ENCODE assay signal across 17 mouse cellular contexts in the genomic region with DNA sequence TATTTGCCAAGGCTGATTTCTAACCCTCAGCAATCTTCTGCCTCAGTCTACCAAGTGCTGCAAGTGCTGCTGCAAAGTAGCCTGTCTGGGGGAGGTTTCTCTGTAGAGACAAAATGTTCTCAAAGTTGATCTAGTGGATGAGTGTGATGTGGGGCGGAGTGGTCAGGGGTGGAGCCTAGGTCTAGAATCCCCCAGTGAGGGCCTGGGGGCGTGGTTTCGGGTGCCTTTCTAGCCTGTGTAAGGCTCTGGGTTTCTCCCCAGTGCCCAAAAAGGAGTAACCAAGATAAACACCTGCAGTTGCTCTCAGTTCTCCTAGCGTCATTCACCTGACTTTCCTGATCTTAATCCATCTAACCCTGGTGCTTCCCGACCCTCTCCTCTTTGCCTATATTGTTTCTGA. TPM values are rescaled to one million over a fixed set of nuclear protein-coding genes. Genes with fewer than 3 reads are reported as not detected.
DNase-seq lines count a peak whose midpoint lies in the region; ATAC-seq lines count a peak whose summit lies in the region.
"Had no signal": no experiment of that assay in that cellular context is flagged by ENCODE, and none has a peak within 500 bp of the region (broad histone marks: within the 10 kb centered on the region; RNA-seq: fewer than 3 reads in every experiment).

No protein-coding gene starts in this region.

- no peak overlapping the region for H3K4me3 ChIP-seq in midbrain, embryonic 13.5 days (replicated peaks)
- H3K4me3 ChIP-seq in midbrain, embryonic 16.5 days (ENCODE audit: low read depth, low read length) = no peak overlapping the region
- H3K4me3 ChIP-seq in liver, embryonic 13.5 days (replicated peaks) = no peak overlapping the region
- H3K4me3 ChIP-seq in forebrain, embryonic 16.5 days (replicated peaks; ENCODE audit: low read length) = no peak overlapping the region
- no peak overlapping the region for H3K4me3 ChIP-seq in kidney, embryonic 14.5 days (ENCODE audit: low read length)
- H3K4me3 ChIP-seq: hindbrain, embryonic 12.5 days; lung, embryonic 15.5 days; midbrain, embryonic 10.5 days had no signal

- H3K36me3 ChIP-seq in midbrain, embryonic 13.5 days = no peaks in the 10 kb centered on the region
- no peaks in the 10 kb centered on the region for H3K36me3 ChIP-seq in midbrain, embryonic 16.5 days (ENCODE audit: control insufficient read depth, insufficient read depth, low read length)
- no peaks in the 10 kb centered on the region for H3K36me3 ChIP-seq in liver, embryonic 13.5 days
- no peaks in the 10 kb centered on the region for H3K36me3 ChIP-seq in forebrain, embryonic 16.5 days (ENCODE audit: control insufficient read depth, insufficient read depth)
- H3K36me3 ChIP-seq in kidney, embryonic 14.5 days (ENCODE audit: control insufficient read depth, insufficient read depth, low read length) = no peaks in the 10 kb centered on the region
- H3K36me3 ChIP-seq: hindbrain, embryonic 12.5 days; lung, embryonic 15.5 days; midbrain, embryonic 10.5 days had no signal

- no peak overlapping the region for H3K9ac ChIP-seq in midbrain, embryonic 13.5 days (replicated peaks)
- no peak overlapping the region for H3K9ac ChIP-seq in midbrain, embryonic 16.5 days (ENCODE audit: low read depth, low read length)
- no peak overlapping the region for H3K9ac ChIP-seq in liver, embryonic 13.5 days
- no peak overlapping the region for H3K9ac ChIP-seq in forebrain, embryonic 16.5 days (replicated peaks; ENCODE audit: low read depth, low read length)
- no peak overlapping the region for H3K9ac ChIP-seq in kidney, embryonic 14.5 days (ENCODE audit: low read depth, low read length)
- H3K9ac ChIP-seq: hindbrain, embryonic 12.5 days; lung, embryonic 15.5 days had no signal

- ATAC-seq in midbrain, embryonic 13.5 days = no peak
- no peak for ATAC-seq in midbrain, embryonic 16.5 days
- peak; percentile 80 for ATAC-seq in liver, embryonic 13.5 days (ENCODE audit: low read depth)
- no peak for ATAC-seq in forebrain, embryonic 16.5 days
- ATAC-seq in kidney, embryonic 14.5 days (ENCODE audit: low FRiP score, low TSS enrichment) = no peak

- WGBS in midbrain, embryonic 13.5 days = 18% methylated on average over 5 of the region's 5 CpGs
- WGBS in midbrain, embryonic 16.5 days = 18% methylated on average over 5 of the region's 5 CpGs
- WGBS in liver, embryonic 13.5 days (ENCODE audit: insufficient replicate concordance) = 9% methylated on average over 5 of the region's 5 CpGs
- WGBS in forebrain, embryonic 16.5 days = 14% methylated on average over 5 of the region's 5 CpGs
- WGBS in kidney, embryonic 14.5 days = 13% methylated on average over 5 of the region's 5 CpGs

- DNase-seq in ZHBTc4 (ENCODE audit: low read depth, low spot score) = peak; percentile 69
- DNase-seq in liver, embryonic 13.5 days = peak; percentile 60
- DNase-seq in thymus, postnatal 25 days = peak; percentile 30
- no peak for DNase-seq in urinary bladder, postnatal 4 days (ENCODE audit: low spot score in 2 of 2)
- DNase-seq: adrenal gland, adult 8-10 months; cerebellum, postnatal 10 days; kidney, adult 9 months; layer of hippocampus, adult 9-11 months; right cerebral cortex, postnatal 4 days had no signal

- H3K27me3 ChIP-seq in midbrain, embryonic 13.5 days = peaks cover 55% of the 10 kb centered on the region
- H3K27me3 ChIP-seq in midbrain, embryonic 16.5 days (ENCODE audit: control insufficient read depth, insufficient read depth, low read depth, low read length) = peaks cover 7% of the 10 kb centered on the region
- peaks cover 78% of the 10 kb centered on the region for H3K27me3 ChIP-seq in liver, embryonic 13.5 days
- H3K27me3 ChIP-seq in forebrain, embryonic 16.5 days (replicated peaks; ENCODE audit: control insufficient read depth, insufficient read depth, low read length) = peaks cover 11% of the 10 kb centered on the region
- H3K27me3 ChIP-seq in kidney, embryonic 14.5 days (ENCODE audit: control insufficient read depth, insufficient read depth, low read length) = peaks cover 47% of the 10 kb centered on the region

- no peak overlapping the region for H3K4me2 ChIP-seq in midbrain, embryonic 13.5 days (replicated peaks)
- H3K4me2 ChIP-seq in midbrain, embryonic 16.5 days (ENCODE audit: low read length) = no peak overlapping the region
- no peak overlapping the region for H3K4me2 ChIP-seq in liver, embryonic 13.5 days
- H3K4me2 ChIP-seq in forebrain, embryonic 16.5 days (ENCODE audit: low read length) = no peak overlapping the region
- no peak overlapping the region for H3K4me2 ChIP-seq in kidney, embryonic 14.5 days (replicated peaks; ENCODE audit: low read depth, low read length)
- H3K4me2 ChIP-seq: hindbrain, embryonic 12.5 days; lung, embryonic 15.5 days had no signal

- H3K4me1 ChIP-seq in midbrain, embryonic 13.5 days (replicated peaks) = peaks cover 11% of the 10 kb centered on the region
- H3K4me1 ChIP-seq in midbrain, embryonic 16.5 days (ENCODE audit: control insufficient read depth, insufficient read depth, low read length) = peaks cover 3% of the 10 kb centered on the region; the same call in 1 of the 2 replicates
- peaks cover 24% of the 10 kb centered on the region for H3K4me1 ChIP-seq in liver, embryonic 13.5 days (replicated peaks)
- H3K4me1 ChIP-seq in forebrain, embryonic 16.5 days (replicated peaks; ENCODE audit: control insufficient read depth, insufficient read depth, low read length) = no peaks in the 10 kb centered on the region
- H3K4me1 ChIP-seq in kidney, embryonic 14.5 days (ENCODE audit: control insufficient read depth, insufficient read depth, low read length) = no peaks in the 10 kb centered on the region

- H3K9me3 ChIP-seq in midbrain, embryonic 13.5 days = no peaks in the 10 kb centered on the region
- no peaks in the 10 kb centered on the region for H3K9me3 ChIP-seq in midbrain, embryonic 16.5 days (replicated peaks; ENCODE audit: control insufficient read depth, low read length, poor library complexity, severe bottlenecking)
- no peaks in the 10 kb centered on the region for H3K9me3 ChIP-seq in liver, embryonic 13.5 days (replicated peaks)
- H3K9me3 ChIP-seq in forebrain, embryonic 16.5 days (ENCODE audit: control insufficient read depth, low read length) = no peaks in the 10 kb centered on the region
- H3K9me3 ChIP-seq in kidney, embryonic 14.5 days (ENCODE audit: control insufficient read depth, low read length) = no peaks in the 10 kb centered on the region
- H3K9me3 ChIP-seq: hindbrain, embryonic 12.5 days; lung, embryonic 15.5 days; midbrain, embryonic 10.5 days had no signal

- H3K27ac ChIP-seq in midbrain, embryonic 13.5 days = 0 out of 2 replicates have a peak overlapping the region, but pooled peaks have one; percentile 25
- H3K27ac ChIP-seq in midbrain, embryonic 16.5 days (ENCODE audit: low read length) = no peak overlapping the region
- H3K27ac ChIP-seq in liver, embryonic 13.5 days = no peak overlapping the region
- H3K27ac ChIP-seq in forebrain, embryonic 16.5 days (ENCODE audit: low read length) = no peak overlapping the region
- no peak overlapping the region for H3K27ac ChIP-seq in kidney, embryonic 14.5 days (ENCODE audit: low read depth, low read length)
- H3K27ac ChIP-seq: hindbrain, embryonic 12.5 days; lung, embryonic 15.5 days; midbrain, embryonic 10.5 days had no signal

RNA-seq across cellular contexts. Expression of gene Onecut3, which starts 13.6 kb away (rescaled TPM):
- polyA plus RNA-seq in midbrain, embryonic 13.5 days (2015; fragmentation: Nextera tagmentation; extraction: Ambion mirVana) = 2.6 and 3.0 TPM in 2 replicates
- 1.2 and 1.6 TPM in 2 replicates for polyA plus RNA-seq in midbrain, embryonic 16.5 days (2015; fragmentation: Nextera tagmentation; extraction: Ambion mirVana)
- polyA plus RNA-seq in liver, embryonic 13.5 days (2015; fragmentation: Nextera tagmentation; extraction: Ambion mirVana) = 0.02 TPM in 1 of 2 replicates, not detected in the other
- polyA plus RNA-seq in forebrain, embryonic 16.5 days (2015; fragmentation: Nextera tagmentation; extraction: Ambion mirVana) = 0.07 and 0.46 TPM in 2 replicates
- not detected in 2 replicates for polyA plus RNA-seq in kidney, embryonic 14.5 days (2014; fragmentation: Nextera tagmentation; extraction: Ambion mirVana)
- polyA plus RNA-seq: heart, embryonic 14.5 days; lung, embryonic 15.5 days had no signal

RNA-seq across cellular contexts. Expression of gene Tcf3, which starts 47.6 kb away (rescaled TPM):
- 67.7 and 82.3 TPM in 2 replicates for polyA plus RNA-seq in midbrain, embryonic 13.5 days (2015; fragmentation: Nextera tagmentation; extraction: Ambion mirVana)
- 30.2 and 35.2 TPM in 2 replicates for polyA plus RNA-seq in midbrain, embryonic 16.5 days (2015; fragmentation: Nextera tagmentation; extraction: Ambion mirVana)
- polyA plus RNA-seq in liver, embryonic 13.5 days (2015; fragmentation: Nextera tagmentation; extraction: Ambion mirVana) = 55.2 and 56.2 TPM in 2 replicates
- polyA plus RNA-seq in forebrain, embryonic 16.5 days (2015; fragmentation: Nextera tagmentation; extraction: Ambion mirVana) = 63.7 and 74.6 TPM in 2 replicates
- 134 and 162 TPM in 2 replicates for polyA plus RNA-seq in kidney, embryonic 14.5 days (2014; fragmentation: Nextera tagmentation; extraction: Ambion mirVana)

RNA-seq across cellular contexts. Expression of gene Atp8b3, which starts 57.9 kb away (rescaled TPM):
- polyA plus RNA-seq in midbrain, embryonic 13.5 days (2015; fragmentation: Nextera tagmentation; extraction: Ambion mirVana) = 0.94 and 1.1 TPM in 2 replicates
- 1.1 and 1.4 TPM in 2 replicates for polyA plus RNA-seq in midbrain, embryonic 16.5 days (2015; fragmentation: Nextera tagmentation; extraction: Ambion mirVana)
- 0.02 and 0.03 TPM in 2 replicates for polyA plus RNA-seq in liver, embryonic 13.5 days (2015; fragmentation: Nextera tagmentation; extraction: Ambion mirVana)
- polyA plus RNA-seq in forebrain, embryonic 16.5 days (2015; fragmentation: Nextera tagmentation; extraction: Ambion mirVana) = 0.16 and 0.23 TPM in 2 replicates
- polyA plus RNA-seq in kidney, embryonic 14.5 days (2014; fragmentation: Nextera tagmentation; extraction: Ambion mirVana) = 0.22 and 0.24 TPM in 2 replicates

Comparison
In these comparisons a context has a peak if more than half of its experiments do, and no peak if none do; other contexts are left out.
1. DNase-seq: peak in ZHBTc4 (single experiment), liver, embryonic 13.5 days (single experiment) and thymus, postnatal 25 days (single experiment); none in urinary bladder, postnatal 4 days (0 of 2).